Mouse (Mus musculus) forebrain, embryonic 10.5 days (tissue): ENCODE data around the gene Tyw3. TPM values are rescaled to one million over a fixed set of nuclear protein-coding genes. Genes with fewer than 3 reads are reported as not detected.

Experiments
- DNase-seq: peaks from one replicate; pipeline ENCODE4 v3.0.0-alpha.2; 2017; ENCODE audit warnings: low spot score; ENCODE audit errors: extremely low spot score
- H3K27ac ChIP-seq: fragments of 300-500 bp; sonication (generic); 2 replicates; pipeline ENCODE4 v1.5.1; 2016; ENCODE audit warnings: mild to moderate bottlenecking
- H3K27me3 ChIP-seq: fragments of 300-500 bp; sonication (generic); 2 replicates; pipeline ENCODE4 v1.6.1; 2016; ENCODE audit warnings: mild to moderate bottlenecking; ENCODE audit not compliant: poor library complexity, severe bottlenecking
- H3K36me3 ChIP-seq: fragments of 300-500 bp; sonication (generic); replicated peaks from 2 replicates; pipeline ENCODE4 v1.6.1; 2016; ENCODE audit warnings: mild to moderate bottlenecking, moderate library complexity
- H3K4me1 ChIP-seq: fragments of 300-500 bp; sonication (generic); 2 replicates; pipeline ENCODE4 v1.6.1; 2016
- H3K4me3 ChIP-seq: fragments of 300-500 bp; sonication (generic); 2 replicates; pipeline ENCODE4 v1.5.1; 2016; ENCODE audit warnings: mild to moderate bottlenecking, moderate library complexity
- H3K9me3 ChIP-seq: fragments of 300-500 bp; sonication (generic); 2 replicates; pipeline ENCODE4 v1.6.1; 2016; ENCODE audit warnings: mild to moderate bottlenecking, moderate library complexity
- WGBS: fragments of 180-500 bp; shearing (Covaris S2); methylation state at CpG from one replicate; pipeline ENCODE4 v1.1.7; 2016; 5-methylcytosine and 5-hydroxymethylcytosine counted together
- polyA plus RNA-seq: library from polyadenylated mRNA; unstranded; fragments of >200 nt; fragmentation: Nextera tagmentation; extraction: Ambion mirVana; gene quantifications from 2 replicates; pipeline ENCODE4 v1.2.1, GENCODE M21; 2016

Tyw3 gene
- polyA plus RNA-seq, 1 experiment from 2014 or later: 17.8 TPM

GRCm38 (mm10) chr3:154593596-154593995 is 3.3 kb downstream of the Tyw3 start:
- no peaks in the 10 kb centered on the region for H3K9me3 ChIP-seq
- no peak for DNase-seq
- peaks cover 13% of the 10 kb centered on the region for H3K4me1 ChIP-seq
- H3K36me3 ChIP-seq: peaks cover 55% of the 10 kb centered on the region
- no peaks in the 10 kb centered on the region for H3K27me3 ChIP-seq
- WGBS: 95% methylated on average over 6 of the region's 6 CpGs
- H3K27ac ChIP-seq: no peak overlapping the region
- no peak overlapping the region for H3K4me3 ChIP-seq

DNA sequence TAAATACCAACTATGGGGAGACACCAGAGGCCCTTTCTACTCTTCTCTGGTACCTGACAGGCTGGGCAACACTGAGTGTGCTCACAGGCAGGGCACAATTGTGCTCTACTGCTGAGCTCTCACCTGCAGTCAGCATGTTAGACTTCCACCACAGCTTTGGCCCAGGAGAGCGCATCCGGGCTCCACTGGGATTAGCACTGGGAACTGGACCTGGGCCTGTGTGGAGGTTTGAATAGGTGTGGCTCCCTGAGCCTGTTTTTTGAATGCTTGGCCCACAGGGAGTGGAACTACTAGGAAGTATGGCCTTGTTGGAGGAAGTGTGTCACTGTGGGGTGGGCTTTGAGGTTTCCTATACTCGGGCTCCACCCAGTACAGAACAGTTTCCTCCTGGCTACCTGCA is 5.3 kb downstream of the Tyw3 start:
- DNase-seq: no peak
- no peak overlapping the region for H3K4me3 ChIP-seq
- peaks cover 74% of the 10 kb centered on the region for H3K36me3 ChIP-seq

GRCm38 (mm10) chr3:154590971-154591370 is 5.9 kb downstream of the Tyw3 start:
- H3K4me1 ChIP-seq: no peaks in the 10 kb centered on the region
- DNase-seq: no peak
- peaks cover 81% of the 10 kb centered on the region for H3K36me3 ChIP-seq
- H3K27ac ChIP-seq: no peak overlapping the region
- no peaks in the 10 kb centered on the region for H3K27me3 ChIP-seq
- no peak overlapping the region for H3K4me3 ChIP-seq
- no peaks in the 10 kb centered on the region for H3K9me3 ChIP-seq
- WGBS: 90% methylated on average over 5 of the region's 5 CpGs

More for the DNA sequence above, 5.3 kb downstream of the Tyw3 start:
- H3K9me3 ChIP-seq: no peaks in the 10 kb centered on the region
- H3K27ac ChIP-seq: no peak overlapping the region
- peaks cover 3% of the 10 kb centered on the region for H3K4me1 ChIP-seq
- H3K27me3 ChIP-seq: no peaks in the 10 kb centered on the region
- whole genome bisulfite sequencing: 94% methylated on average over 3 of the region's 3 CpGs

GRCm38 (mm10) chr3:154584351-154584750 is 12.6 kb downstream of the Tyw3 start:
- 93% methylated on average over 8 of the region's 8 CpGs for WGBS
- no peak overlapping the region for H3K27ac ChIP-seq
- no peaks in the 10 kb centered on the region for H3K4me1 ChIP-seq
- H3K27me3 ChIP-seq: no peaks in the 10 kb centered on the region
- peaks cover 61% of the 10 kb centered on the region for H3K36me3 ChIP-seq
- H3K9me3 ChIP-seq: no peaks in the 10 kb centered on the region
- H3K4me3 ChIP-seq: no peak overlapping the region
- no peak for DNase-seq

GRCm38 (mm10) chr3:154577895-154578294 is 19.0 kb downstream of the Tyw3 start:
- 95% methylated on average over 8 of the region's 8 CpGs for WGBS
- Histone ChIP-seq H3K27ac (no peak overlapping the region), H3K9me3 (no peaks in the 10 kb centered on the region), H3K4me3 (no peak overlapping the region), H3K36me3 (peaks cover 23% of the 10 kb centered on the region), H3K27me3 (no peaks in the 10 kb centered on the region), H3K4me1 (no peaks in the 10 kb centered on the region)
- no peak for DNase-seq

DNA sequence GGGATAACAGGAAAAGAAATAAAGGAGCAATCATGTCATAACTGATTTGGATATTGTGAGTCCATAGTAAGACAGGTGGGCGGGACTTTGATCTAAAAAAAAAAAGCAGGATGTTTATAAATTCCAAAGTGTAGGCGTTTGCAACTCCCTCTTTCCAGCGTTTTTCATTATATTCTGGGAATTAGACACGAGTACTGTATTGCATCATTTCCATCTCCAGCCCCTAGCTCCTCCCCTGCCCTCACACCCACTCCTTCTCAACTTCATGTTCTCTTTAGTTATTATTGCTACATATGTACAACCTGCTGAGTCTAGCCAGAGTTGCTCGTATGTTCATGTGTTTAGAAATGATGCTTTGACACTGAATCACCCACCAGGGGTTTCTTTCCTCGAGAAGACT is 23.2 kb downstream of the Tyw3 start:
- peaks cover 23% of the 10 kb centered on the region for H3K4me1 ChIP-seq
- no peak overlapping the region for H3K27ac ChIP-seq
- no peak for DNase-seq
- H3K4me3 ChIP-seq: no peak overlapping the region
- H3K9me3 ChIP-seq: no peaks in the 10 kb centered on the region
- H3K36me3 ChIP-seq: peaks cover 5% of the 10 kb centered on the region
- 83% methylated on average over 6 of the region's 6 CpGs for WGBS
- peaks cover 31% of the 10 kb centered on the region for H3K27me3 ChIP-seq

GRCm38 (mm10) chr3:154572341-154572972 is 24.4 kb downstream of the Tyw3 start:
- DNase-seq: peak; percentile 75
- H3K27me3 ChIP-seq: peaks cover 41% of the 10 kb centered on the region
- H3K27ac ChIP-seq: no peak overlapping the region
- 16% methylated on average over 12 of the region's 12 CpGs for WGBS
- peak overlapping the region; percentile 15; the same call in 1 of the 2 replicates for H3K4me3 ChIP-seq
- no peaks in the 10 kb centered on the region for H3K36me3 ChIP-seq
- H3K9me3 ChIP-seq: no peaks in the 10 kb centered on the region
- H3K4me1 ChIP-seq: peaks cover 23% of the 10 kb centered on the region

GRCm38 (mm10) chr3:154570786-154571185 is 26.1 kb downstream of the Tyw3 start:
- Histone ChIP-seq H3K27me3 (peaks cover 51% of the 10 kb centered on the region), H3K36me3 (no peaks in the 10 kb centered on the region), H3K4me1 (peaks cover 23% of the 10 kb centered on the region), H3K4me3 (peak overlapping the region; percentile 40), H3K27ac (no peak overlapping the region), H3K9me3 (no peaks in the 10 kb centered on the region)
- DNase-seq: peak; percentile 35
- WGBS: 6% methylated on average over 12 of the region's 12 CpGs

DNA sequence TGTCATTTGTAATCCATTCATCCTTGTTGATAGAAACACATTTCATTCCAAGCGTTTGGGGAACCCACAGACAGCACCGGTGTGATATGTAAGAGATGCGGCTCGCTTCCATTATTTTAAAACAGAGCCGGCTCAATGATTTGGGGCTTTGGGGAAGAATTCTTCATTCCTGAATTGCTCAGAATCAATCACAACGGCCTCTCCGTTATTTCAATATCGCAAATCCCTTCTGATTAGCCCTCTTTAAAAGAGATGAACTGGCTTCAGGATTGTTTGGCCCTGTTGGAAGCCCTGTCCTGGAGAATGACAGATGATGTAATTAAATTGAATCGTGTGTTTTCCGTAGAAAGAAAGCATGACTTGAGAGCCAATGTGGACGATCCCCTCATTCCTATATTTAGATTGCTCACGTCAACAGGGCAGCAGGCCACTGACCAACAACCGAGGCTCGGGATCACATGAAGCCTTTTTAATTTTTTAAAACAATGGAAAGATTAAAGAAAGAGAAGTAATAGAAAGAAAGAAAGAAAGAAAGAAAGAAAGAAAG is 26.8 kb downstream of the Tyw3 start:
- 27% methylated on average over 14 of the region's 14 CpGs for WGBS
- Histone ChIP-seq H3K9me3 (no peaks in the 10 kb centered on the region), H3K27ac (no peak overlapping the region), H3K4me1 (peaks cover 23% of the 10 kb centered on the region), H3K27me3 (peaks cover 51% of the 10 kb centered on the region), H3K4me3 (peak overlapping the region; percentile 40), H3K36me3 (no peaks in the 10 kb centered on the region)
- DNase-seq: no peak

DNA sequence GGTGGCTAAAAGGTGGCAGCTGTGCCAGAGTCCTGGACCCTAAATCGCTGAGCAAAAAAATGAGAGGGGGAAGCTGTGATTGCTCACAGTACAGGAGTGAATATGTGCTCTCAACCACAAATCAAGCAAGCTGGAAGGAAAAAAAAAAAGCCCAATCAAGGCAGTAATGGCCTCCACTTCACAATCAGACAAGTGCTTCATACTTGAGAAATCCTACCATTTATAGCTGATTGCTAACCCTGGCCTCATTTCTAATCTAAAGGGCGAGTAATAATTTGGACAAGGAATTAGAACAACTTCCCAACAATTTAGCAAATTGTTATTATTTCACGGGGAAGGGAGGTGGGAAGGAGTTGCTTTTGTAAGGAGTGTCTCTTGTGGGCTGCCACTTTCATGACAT is 31.5 kb downstream of the Tyw3 start:
- H3K27me3 ChIP-seq: peaks cover 35% of the 10 kb centered on the region
- DNase-seq: no peak
- no peak overlapping the region for H3K4me3 ChIP-seq
- peaks cover 7% of the 10 kb centered on the region for H3K4me1 ChIP-seq
- no peak overlapping the region for H3K27ac ChIP-seq
- H3K9me3 ChIP-seq: no peaks in the 10 kb centered on the region
- no peaks in the 10 kb centered on the region for H3K36me3 ChIP-seq
- WGBS: 72% methylated on average over 3 of the region's 3 CpGs

DNA sequence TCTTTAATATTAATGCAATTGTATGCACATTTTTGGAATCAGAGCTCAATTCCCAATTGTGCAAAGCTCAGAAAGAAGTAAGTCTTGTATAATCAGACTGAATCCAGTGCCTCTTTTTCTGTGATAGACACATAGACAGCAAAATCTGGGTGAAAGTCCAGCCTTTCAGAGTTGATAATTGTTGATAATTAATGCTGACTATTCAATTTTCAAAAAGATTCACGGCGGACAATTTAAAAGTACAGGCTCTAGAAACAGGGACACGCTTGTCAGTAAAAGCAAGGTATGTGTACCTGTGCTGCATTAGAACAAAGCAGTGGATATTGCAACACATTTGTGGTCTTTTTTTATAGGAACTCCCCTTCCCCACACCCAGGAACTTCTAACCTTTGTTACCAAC is 34.7 kb downstream of the Tyw3 start:
- no peaks in the 10 kb centered on the region for H3K9me3 ChIP-seq
- no peaks in the 10 kb centered on the region for H3K36me3 ChIP-seq
- peaks cover 9% of the 10 kb centered on the region; the same call in 1 of the 2 replicates for H3K27me3 ChIP-seq
- no peak for DNase-seq
- WGBS: 98% methylated on average over 3 of the region's 3 CpGs
- no peak overlapping the region for H3K4me3 ChIP-seq
- H3K27ac ChIP-seq: no peak overlapping the region
- no peaks in the 10 kb centered on the region for H3K4me1 ChIP-seq

- Histone ChIP-seq H3K9me3 (no peaks in the 10 kb centered on the region), H3K4me3 (no peak overlapping the region), H3K4me1 (peaks cover 51% of the 10 kb centered on the region), H3K27me3 (peaks cover 43% of the 10 kb centered on the region), H3K27ac (no peak overlapping the region), H3K36me3 (no peaks in the 10 kb centered on the region)
- WGBS: 32% methylated on average over 5 of the region's 5 CpGs
- no peak for DNase-seq
Measured at GRCm38 (mm10) chr3:154551035-154551411, 45.9 kb downstream of the Tyw3 start.

DNA sequence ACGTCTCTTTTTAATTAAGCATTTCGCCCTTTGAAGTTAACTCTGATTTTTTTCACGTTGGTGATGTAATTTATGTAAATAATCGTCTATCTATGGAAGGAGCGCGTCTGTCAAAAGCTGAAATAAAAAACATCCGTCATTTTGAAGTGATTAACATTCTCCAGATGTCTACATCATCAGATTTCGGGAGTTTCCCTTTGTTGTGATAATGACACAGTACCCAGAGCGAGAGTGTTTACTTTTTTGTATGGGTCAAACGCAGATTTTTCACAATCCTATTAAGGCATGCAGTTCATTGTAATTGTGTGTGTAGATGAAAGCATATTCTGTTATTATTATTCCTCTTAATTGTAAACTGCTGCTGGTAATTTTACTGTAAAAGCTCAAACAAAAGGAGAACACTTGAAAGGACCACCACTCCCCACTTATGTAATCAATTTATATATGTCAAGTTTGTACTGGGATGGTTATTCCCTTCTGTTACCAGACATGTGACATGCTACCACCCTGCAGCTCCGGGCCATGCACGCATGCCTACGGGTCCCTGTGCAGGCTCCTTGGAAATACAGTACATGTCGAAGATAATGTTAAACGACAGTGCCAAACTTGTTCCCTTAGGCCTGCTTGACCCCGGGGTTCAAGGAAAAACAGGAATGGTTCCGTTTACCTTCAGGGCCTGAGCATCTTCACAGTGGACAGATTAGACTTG is 46.4 kb downstream of the Tyw3 start:
- DNase-seq: no peak
- no peak overlapping the region for H3K27ac ChIP-seq

More for the DNA sequence above, 46.4 kb downstream of the Tyw3 start:
- WGBS: 47% methylated on average over 17 of the region's 17 CpGs
- Histone ChIP-seq H3K36me3 (no peaks in the 10 kb centered on the region), H3K4me1 (peaks cover 51% of the 10 kb centered on the region), H3K4me3 (no peak overlapping the region), H3K27me3 (peaks cover 48% of the 10 kb centered on the region), H3K9me3 (no peaks in the 10 kb centered on the region)
